9 mouse cellular contexts compared by ENCODE assay signal in the genomic region with DNA sequence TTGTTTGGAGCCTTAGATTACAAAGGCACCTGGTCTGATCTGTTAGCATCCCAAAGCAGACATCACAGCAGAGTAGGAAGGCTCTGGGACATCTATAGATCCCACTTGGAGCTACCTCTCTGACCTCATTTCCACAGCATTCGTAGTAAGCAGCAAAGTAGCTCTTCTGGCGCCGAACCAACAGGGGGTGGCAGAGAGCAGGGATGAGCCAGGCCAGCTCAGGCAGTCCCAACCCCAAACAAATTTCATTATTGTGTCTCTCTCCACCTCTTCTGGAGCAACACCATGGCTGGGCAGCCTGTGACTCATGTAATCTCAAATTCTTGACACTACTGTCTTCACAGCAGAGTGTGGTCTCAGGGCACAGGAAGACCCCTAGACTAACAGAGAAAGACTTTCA. TPM values are rescaled to one million over a fixed set of nuclear protein-coding genes. Genes with fewer than 3 reads are reported as not detected.
DNase-seq lines count a peak whose midpoint lies in the region; ATAC-seq lines count a peak whose summit lies in the region.
"Had no signal": no experiment of that assay in that cellular context is flagged by ENCODE, and none has a peak within 500 bp of the region (broad histone marks: within the 10 kb centered on the region; RNA-seq: fewer than 3 reads in every experiment).

No protein-coding gene starts in this region.

- H3K27me3 ChIP-seq in liver, embryonic 12.5 days (replicated peaks) = peaks cover 7% of the 10 kb centered on the region; the same call in 1 of the 2 replicates
- no peaks in the 10 kb centered on the region for H3K27me3 ChIP-seq in forebrain, embryonic 15.5 days
- no peaks in the 10 kb centered on the region for H3K27me3 ChIP-seq in liver, embryonic 13.5 days
- H3K27me3 ChIP-seq in neural tube, embryonic 14.5 days (ENCODE audit: control insufficient read depth, insufficient read depth, low read length) = no peaks in the 10 kb centered on the region
- H3K27me3 ChIP-seq: embryonic facial prominence, embryonic 12.5 days had no signal

- peak; percentile 65 for DNase-seq in liver
- peak; percentile 23 for DNase-seq in c-Kit-positive CD71-positive TER-119-positive erythroid progenitor cells, embryonic 14.5 days (ENCODE audit: low spot score)
- peak; percentile 53 for DNase-seq in kidney, adult 9 months
- peak; percentile 38 for DNase-seq in liver, embryonic 13.5 days
- DNase-seq in thymus, postnatal 0 days (ENCODE audit: low spot score) = peak; percentile 61

- no peak overlapping the region for H3K9ac ChIP-seq in liver, embryonic 12.5 days
- H3K9ac ChIP-seq in forebrain, embryonic 15.5 days (replicated peaks) = no peak overlapping the region
- H3K9ac ChIP-seq in liver, embryonic 13.5 days = no peak overlapping the region
- no peak overlapping the region for H3K9ac ChIP-seq in neural tube, embryonic 14.5 days (replicated peaks; ENCODE audit: low read depth, low read length)
- H3K9ac ChIP-seq: embryonic facial prominence, embryonic 12.5 days had no signal

- no peak for ATAC-seq in liver, embryonic 12.5 days
- 0 out of 2 replicates have a peak, but pooled peaks have one; percentile 41 for ATAC-seq in forebrain, embryonic 15.5 days (replicated peaks)
- 0 out of 2 replicates have a peak, but pooled peaks have one; percentile 34 for ATAC-seq in liver, embryonic 13.5 days (ENCODE audit: low read depth)
- 0 out of 2 replicates have a peak, but pooled peaks have one; percentile 50 for ATAC-seq in neural tube, embryonic 14.5 days (ENCODE audit: low read depth)

- H3K4me1 ChIP-seq in liver, embryonic 12.5 days = no peaks in the 10 kb centered on the region
- no peaks in the 10 kb centered on the region for H3K4me1 ChIP-seq in forebrain, embryonic 15.5 days
- peaks cover 11% of the 10 kb centered on the region; the same call in 1 of the 2 replicates for H3K4me1 ChIP-seq in liver, embryonic 13.5 days (replicated peaks)
- 0 out of 2 replicates have a peak, but pooled peaks cover 2% of the 10 kb centered on the region for H3K4me1 ChIP-seq in neural tube, embryonic 14.5 days (ENCODE audit: control insufficient read depth, insufficient read depth, low read length)
- H3K4me1 ChIP-seq: embryonic facial prominence, embryonic 12.5 days had no signal

- no peaks in the 10 kb centered on the region for H3K9me3 ChIP-seq in liver, embryonic 12.5 days (replicated peaks)
- H3K9me3 ChIP-seq in forebrain, embryonic 15.5 days = no peaks in the 10 kb centered on the region
- H3K9me3 ChIP-seq in liver, embryonic 13.5 days (replicated peaks) = no peaks in the 10 kb centered on the region
- H3K9me3 ChIP-seq in neural tube, embryonic 14.5 days (ENCODE audit: control insufficient read depth, low read length) = no peaks in the 10 kb centered on the region
- H3K9me3 ChIP-seq: embryonic facial prominence, embryonic 12.5 days had no signal

- WGBS in liver, embryonic 12.5 days (ENCODE audit: insufficient replicate concordance) = 9% methylated on average over 3 of the region's 3 CpGs
- WGBS in forebrain, embryonic 15.5 days = 10% methylated on average over 3 of the region's 3 CpGs
- 16% methylated on average over 3 of the region's 3 CpGs for whole genome bisulfite sequencing in liver, embryonic 13.5 days (ENCODE audit: insufficient replicate concordance)
- WGBS in neural tube, embryonic 14.5 days = 24% methylated on average over 3 of the region's 3 CpGs

- no peak overlapping the region for H3K4me3 ChIP-seq in liver, embryonic 12.5 days
- no peak overlapping the region for H3K4me3 ChIP-seq in forebrain, embryonic 15.5 days
- no peak overlapping the region for H3K4me3 ChIP-seq in liver, embryonic 13.5 days (replicated peaks)
- H3K4me3 ChIP-seq in neural tube, embryonic 14.5 days (ENCODE audit: low read depth, low read length) = no peak overlapping the region
- H3K4me3 ChIP-seq: embryonic facial prominence, embryonic 12.5 days had no signal

- no peak overlapping the region for H3K27ac ChIP-seq in liver, embryonic 12.5 days
- no peak overlapping the region for H3K27ac ChIP-seq in forebrain, embryonic 15.5 days (replicated peaks)
- no peak overlapping the region for H3K27ac ChIP-seq in liver, embryonic 13.5 days
- H3K27ac ChIP-seq in neural tube, embryonic 14.5 days (ENCODE audit: low read depth, low read length) = no peak overlapping the region
- H3K27ac ChIP-seq: embryonic facial prominence, embryonic 12.5 days had no signal

- no peaks in the 10 kb centered on the region for H3K36me3 ChIP-seq in liver, embryonic 12.5 days
- no peaks in the 10 kb centered on the region for H3K36me3 ChIP-seq in forebrain, embryonic 15.5 days
- no peaks in the 10 kb centered on the region for H3K36me3 ChIP-seq in liver, embryonic 13.5 days
- H3K36me3 ChIP-seq in neural tube, embryonic 14.5 days (ENCODE audit: control insufficient read depth, insufficient read depth, low read length) = no peaks in the 10 kb centered on the region
- H3K36me3 ChIP-seq: embryonic facial prominence, embryonic 12.5 days had no signal

- H3K4me2 ChIP-seq in liver, embryonic 12.5 days = no peak overlapping the region
- H3K4me2 ChIP-seq in forebrain, embryonic 15.5 days (replicated peaks) = no peak overlapping the region
- H3K4me2 ChIP-seq in liver, embryonic 13.5 days = no peak overlapping the region
- no peak overlapping the region for H3K4me2 ChIP-seq in neural tube, embryonic 14.5 days (ENCODE audit: low read depth, low read length)
- H3K4me2 ChIP-seq: embryonic facial prominence, embryonic 12.5 days had no signal

RNA-seq across cellular contexts. Expression of a gene that starts 19.8 kb away (rescaled TPM):
- polyA plus RNA-seq in liver, embryonic 12.5 days (2016; fragmentation: Nextera tagmentation; extraction: Ambion mirVana) = 2.6 and 2.8 TPM in 2 replicates
- polyA plus RNA-seq in forebrain, embryonic 15.5 days (2015; fragmentation: Nextera tagmentation; extraction: Ambion mirVana) = 24.6 and 27.3 TPM in 2 replicates
- polyA plus RNA-seq in liver, embryonic 13.5 days (2015; fragmentation: Nextera tagmentation; extraction: Ambion mirVana) = 1.8 and 1.9 TPM in 2 replicates
- 24.7 and 36.5 TPM in 2 replicates for polyA plus RNA-seq in neural tube, embryonic 14.5 days (2014; fragmentation: Nextera tagmentation; extraction: Ambion mirVana)
- polyA plus RNA-seq in thymus, postnatal 0 days (2015; fragmentation: Nextera tagmentation; extraction: Ambion mirVana) = 16.3 and 26.8 TPM in 2 replicates

RNA-seq across cellular contexts. Expression of a gene that starts 47.0 kb away (rescaled TPM):
- 34.5 and 38.7 TPM in 2 replicates for polyA plus RNA-seq in liver, embryonic 12.5 days (2016; fragmentation: Nextera tagmentation; extraction: Ambion mirVana)
- polyA plus RNA-seq in forebrain, embryonic 15.5 days (2015; fragmentation: Nextera tagmentation; extraction: Ambion mirVana) = 6.3 and 7.0 TPM in 2 replicates
- 25.2 and 33.8 TPM in 2 replicates for polyA plus RNA-seq in liver, embryonic 13.5 days (2015; fragmentation: Nextera tagmentation; extraction: Ambion mirVana)
- polyA plus RNA-seq in neural tube, embryonic 14.5 days (2014; fragmentation: Nextera tagmentation; extraction: Ambion mirVana) = 1.6 and 2.1 TPM in 2 replicates
- polyA plus RNA-seq in thymus, postnatal 0 days (2015; fragmentation: Nextera tagmentation; extraction: Ambion mirVana) = 14.3 and 15.0 TPM in 2 replicates
